Mouse (Mus musculus): Measurements from ENCODE around the gene Abhd11.

Gene Abhd11

GRCm38 (mm10) chr5:134986298-134987268 is 22.4 kb upstream of the Abhd11 start:
- no peak for DNase-seq (ENCODE audit: low read depth, low spot score)

DNA sequence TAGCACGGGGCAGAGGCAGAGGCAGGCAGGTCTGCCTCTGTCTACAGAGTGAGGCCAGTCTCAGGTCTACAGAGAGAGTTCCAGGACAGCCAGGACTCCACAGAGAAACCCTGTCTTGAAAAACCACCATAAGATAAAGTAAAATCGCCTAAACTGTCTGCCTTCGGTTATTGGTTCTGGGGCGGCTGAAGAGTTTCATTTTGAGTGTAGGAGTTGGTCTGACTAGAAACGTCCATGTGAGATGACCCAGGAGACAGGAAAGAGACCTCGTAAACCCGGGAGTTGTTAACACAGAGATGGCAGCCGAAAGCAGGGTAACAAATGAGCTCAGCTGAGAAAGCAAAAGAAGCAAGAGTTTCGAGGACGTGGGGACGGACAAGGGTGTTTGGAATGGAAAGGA is 19.8 kb upstream of the Abhd11 start:
- DNase-seq (ENCODE audit: low read depth, low spot score): no peak

DNA sequence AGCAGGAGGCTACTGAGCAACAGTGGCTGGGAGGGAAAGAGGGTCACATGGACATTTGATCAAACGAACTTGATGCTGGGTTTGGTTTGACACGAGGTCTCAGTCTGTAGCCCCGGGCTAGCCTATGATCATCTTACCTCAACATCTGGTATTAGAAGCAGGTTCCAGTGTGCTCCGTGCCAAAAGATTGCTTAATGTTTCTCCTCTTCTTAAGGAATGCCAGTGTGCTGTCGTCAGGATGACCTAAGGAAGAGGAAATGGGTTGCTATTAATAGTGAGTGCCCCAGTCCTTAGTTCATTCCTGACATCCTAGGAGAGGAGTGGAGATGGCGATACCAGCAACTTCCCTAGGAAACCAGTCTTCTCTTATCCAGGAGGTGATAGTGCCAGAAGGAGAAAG is 19.2 kb upstream of the Abhd11 start:
- DNase-seq (ENCODE audit: low read depth, low spot score): no peak

GRCm38 (mm10) chr5:134992566-134992965 is 16.4 kb upstream of the Abhd11 start:
- no peak for DNase-seq (ENCODE audit: low read depth, low spot score)

GRCm38 (mm10) chr5:134998359-134998758 is 10.6 kb upstream of the Abhd11 start:
- DNase-seq (ENCODE audit: low read depth, low spot score): no peak

GRCm38 (mm10) chr5:134999797-135000196 is 9.2 kb upstream of the Abhd11 start:
- no peak for DNase-seq (ENCODE audit: low read depth, low spot score)

GRCm38 (mm10) chr5:135000751-135001150 is 8.2 kb upstream of the Abhd11 start:
- DNase-seq (ENCODE audit: low read depth, low spot score): no peak

GRCm38 (mm10) chr5:135001309-135001708 is 7.6 kb upstream of the Abhd11 start:
- peak; percentile 93 for DNase-seq (ENCODE audit: low read depth, low spot score)

DNA sequence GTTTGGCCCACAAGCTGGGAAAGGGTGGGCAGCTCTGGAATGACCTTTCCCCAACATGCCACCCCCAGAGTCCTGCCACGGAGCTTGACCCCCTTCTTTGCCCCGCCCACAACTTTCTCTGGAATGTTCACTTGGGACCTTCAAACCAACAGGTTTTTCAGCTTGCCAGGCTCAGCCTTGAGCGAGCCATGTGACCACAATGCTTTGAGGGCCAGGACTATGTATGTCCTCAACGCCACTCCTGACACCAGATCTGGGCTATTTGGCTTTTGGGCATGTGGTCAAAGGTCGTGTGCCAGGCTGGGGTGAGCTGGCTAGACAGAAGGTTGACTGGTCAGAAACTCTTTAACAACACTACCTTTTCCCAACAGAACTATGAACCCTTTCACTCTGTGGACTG is 6.8 kb upstream of the Abhd11 start:
- DNase-seq (ENCODE audit: low read depth, low spot score): no peak

GRCm38 (mm10) chr5:135007802-135008571 is 965 bp upstream of the Abhd11 start:
- no peak for DNase-seq (ENCODE audit: low read depth, low spot score)

- no peak for DNase-seq (ENCODE audit: low read depth, low spot score)
These were observed 803 bp downstream of the Abhd11 start for GRCm38 (mm10) chr5:135009590-135010319.

GRCm38 (mm10) chr5:135010320-135010709 is 1.4 kb downstream of the Abhd11 start:
- DNase-seq (ENCODE audit: low read depth, low spot score): no peak

DNA sequence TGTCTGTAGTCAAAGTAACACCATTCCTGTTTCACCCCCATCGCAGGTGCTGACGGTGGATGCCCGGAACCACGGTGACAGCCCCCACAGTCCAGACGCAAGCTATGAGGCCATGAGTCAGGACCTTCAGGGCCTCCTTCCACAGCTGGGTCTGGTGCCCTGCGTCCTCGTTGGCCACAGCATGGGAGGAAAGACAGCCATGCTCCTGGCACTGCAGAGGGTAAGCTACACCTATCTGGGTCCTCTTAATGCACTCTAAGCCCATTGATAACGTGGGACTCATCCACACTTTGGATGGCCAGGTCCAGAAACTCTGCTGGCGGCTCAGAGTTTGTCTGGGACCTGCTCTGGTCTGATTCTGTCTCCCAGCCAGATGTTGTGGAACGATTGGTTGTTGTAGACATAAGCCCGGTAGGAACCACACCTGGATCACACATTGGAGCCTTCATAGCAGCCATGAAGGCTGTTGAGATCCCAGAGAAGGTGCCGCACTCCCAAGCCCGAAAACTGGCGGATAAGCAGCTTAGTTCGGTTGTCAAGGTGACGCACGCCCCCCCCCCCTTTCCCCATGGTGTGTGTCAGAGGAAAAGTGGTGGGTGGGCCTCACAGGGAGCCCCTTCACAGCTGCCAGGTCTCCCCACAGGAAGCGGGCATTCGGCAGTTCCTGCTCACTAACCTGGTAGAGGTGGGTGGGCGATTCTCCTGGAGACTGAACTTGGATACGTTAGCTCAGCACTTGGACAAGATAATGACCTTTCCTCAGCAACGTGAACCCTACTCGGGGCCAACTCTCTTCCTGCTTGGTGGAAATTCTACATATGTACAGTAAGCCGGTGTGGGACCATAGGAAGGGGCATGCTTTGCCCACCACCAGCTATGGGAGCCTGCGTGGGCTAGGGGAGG is 2.1 kb downstream of the Abhd11 start:
- no peak for DNase-seq (ENCODE audit: low read depth, low spot score)

DNA sequence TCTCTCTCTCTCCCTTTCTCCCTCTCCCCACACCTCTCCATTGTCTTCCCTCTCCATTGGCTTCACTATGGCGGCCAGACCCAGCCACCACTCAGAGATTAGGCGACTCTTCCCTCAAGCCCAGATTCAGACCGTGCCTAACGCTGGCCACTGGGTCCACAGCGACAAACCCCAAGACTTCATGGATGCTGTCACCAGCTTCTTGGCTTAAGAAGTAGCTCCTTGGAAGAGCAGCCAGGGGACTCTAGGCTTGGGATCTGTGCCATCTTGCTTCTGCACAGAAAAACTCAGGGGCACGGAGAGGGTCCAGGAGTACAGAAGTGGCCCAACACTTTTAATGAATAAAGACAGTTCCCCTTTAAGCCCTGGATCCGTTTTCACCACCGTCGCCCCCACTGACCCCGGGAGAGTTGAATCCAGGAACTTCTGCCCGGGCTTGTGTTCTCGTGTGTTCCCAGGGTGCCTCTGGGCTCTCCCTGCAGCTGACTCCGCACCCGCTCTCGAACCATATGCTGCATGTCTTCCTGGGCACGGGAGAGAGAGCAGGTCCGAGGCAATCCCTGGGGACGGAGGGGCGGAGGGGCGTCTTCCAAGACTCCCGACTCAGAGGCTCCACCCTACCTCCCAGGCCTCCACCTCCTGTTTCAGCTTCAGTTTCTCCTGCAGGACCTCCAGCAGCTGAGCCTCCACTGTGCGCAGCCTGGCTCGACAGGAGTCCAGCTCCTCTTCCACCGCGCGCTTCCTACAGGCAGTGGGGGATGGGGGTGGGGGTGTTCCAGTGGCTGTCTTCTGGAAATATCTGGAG is 3.1 kb downstream of the Abhd11 start:
- no peak for DNase-seq (ENCODE audit: low read depth, low spot score)

GRCm38 (mm10) chr5:135012671-135013441 is 3.9 kb downstream of the Abhd11 start:
- peak; percentile 75 for DNase-seq (ENCODE audit: low read depth, low spot score)

- no peak for DNase-seq (ENCODE audit: low read depth, low spot score)
These were observed 6.5 kb downstream of the Abhd11 start for GRCm38 (mm10) chr5:135015497-135015896.

GRCm38 (mm10) chr5:135016224-135016759 is 7.3 kb downstream of the Abhd11 start:
- DNase-seq (ENCODE audit: low read depth, low spot score): no peak

- DNase-seq (ENCODE audit: low read depth, low spot score): no peak
These were observed 12.9 kb downstream of the Abhd11 start for GRCm38 (mm10) chr5:135021814-135022213.
